Comparison of ENCODE assay signal across 13 mouse cellular contexts in the genomic region with DNA sequence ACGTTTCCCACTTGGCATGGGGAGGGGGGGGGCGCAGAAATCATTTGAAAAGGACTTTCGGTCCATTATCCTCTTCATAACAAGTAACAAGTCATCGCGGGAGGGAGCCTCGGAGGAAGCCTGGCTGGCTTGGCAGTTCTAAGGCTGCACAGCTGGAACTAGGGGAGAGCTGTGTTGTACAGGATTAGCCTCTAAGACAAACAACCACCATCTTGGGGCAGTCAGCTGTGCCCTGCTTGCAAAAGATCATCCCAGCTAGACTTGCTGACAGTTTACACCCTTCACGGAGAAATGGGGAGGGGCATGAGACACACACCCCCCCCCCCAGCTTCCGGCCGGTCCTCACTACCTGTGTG. TPM values are rescaled to one million over a fixed set of nuclear protein-coding genes. Genes with fewer than 3 reads are reported as not detected.
A peak's percentile ranks its signal among the peaks of the same experiment; 100 is the strongest.
DNase-seq lines count a peak whose midpoint lies in the region; ATAC-seq lines count a peak whose summit lies in the region.
"Had no signal": no experiment of that assay in that cellular context is flagged by ENCODE, and none has a peak within 500 bp of the region (broad histone marks: within the 10 kb centered on the region; RNA-seq: fewer than 3 reads in every experiment).

No protein-coding gene starts in this region.

- H3K36me3 ChIP-seq in intestine, embryonic 14.5 days (ENCODE audit: control insufficient read depth, insufficient read depth, low read length), result no peaks in the 10 kb centered on the region
- no peaks in the 10 kb centered on the region for H3K36me3 ChIP-seq in intestine, embryonic 16.5 days (ENCODE audit: control insufficient read depth, insufficient read depth, low read length)
- H3K36me3 ChIP-seq in embryonic facial prominence, embryonic 13.5 days, result no peaks in the 10 kb centered on the region
- H3K36me3 ChIP-seq in hindbrain, embryonic 12.5 days, result no peaks in the 10 kb centered on the region
- no peaks in the 10 kb centered on the region for H3K36me3 ChIP-seq in neural tube, embryonic 15.5 days

- H3K9ac ChIP-seq in intestine, embryonic 14.5 days (ENCODE audit: low read length), result no peak overlapping the region
- H3K9ac ChIP-seq in intestine, embryonic 16.5 days (ENCODE audit: low read depth, low read length), result no peak overlapping the region
- no peak overlapping the region for H3K9ac ChIP-seq in embryonic facial prominence, embryonic 13.5 days
- no peak overlapping the region for H3K9ac ChIP-seq in hindbrain, embryonic 12.5 days
- no peak overlapping the region for H3K9ac ChIP-seq in neural tube, embryonic 15.5 days (replicated peaks)
- H3K9ac ChIP-seq: liver, embryonic 14.5 days had no signal

- WGBS in intestine, embryonic 14.5 days, result 24% methylated on average over 9 of the region's 9 CpGs
- 42% methylated on average over 9 of the region's 9 CpGs for WGBS in intestine, embryonic 16.5 days
- 42% methylated on average over 9 of the region's 9 CpGs for WGBS in embryonic facial prominence, embryonic 13.5 days
- WGBS in hindbrain, embryonic 12.5 days, result 41% methylated on average over 9 of the region's 9 CpGs
- WGBS in neural tube, embryonic 15.5 days, result 47% methylated on average over 9 of the region's 9 CpGs

- no peaks in the 10 kb centered on the region for H3K9me3 ChIP-seq in intestine, embryonic 14.5 days (ENCODE audit: control insufficient read depth, low read length)
- H3K9me3 ChIP-seq in intestine, embryonic 16.5 days (ENCODE audit: control insufficient read depth, low read length), result no peaks in the 10 kb centered on the region
- H3K9me3 ChIP-seq in embryonic facial prominence, embryonic 13.5 days, result no peaks in the 10 kb centered on the region
- 0 out of 2 replicates have a peak, but pooled peaks cover 3% of the 10 kb centered on the region for H3K9me3 ChIP-seq in hindbrain, embryonic 12.5 days (replicated peaks)
- H3K9me3 ChIP-seq in neural tube, embryonic 15.5 days (replicated peaks), result 0 out of 2 replicates have a peak, but pooled peaks cover 3% of the 10 kb centered on the region

- H3K4me2 ChIP-seq in intestine, embryonic 14.5 days (ENCODE audit: low read length), result peak overlapping the region; percentile 31
- no peak overlapping the region for H3K4me2 ChIP-seq in intestine, embryonic 16.5 days (ENCODE audit: low read depth, low read length)
- peak overlapping the region; percentile 21 for H3K4me2 ChIP-seq in embryonic facial prominence, embryonic 13.5 days
- 0 out of 2 replicates have a peak overlapping the region, but pooled peaks have one; percentile 27 for H3K4me2 ChIP-seq in hindbrain, embryonic 12.5 days (replicated peaks)
- H3K4me2 ChIP-seq in neural tube, embryonic 15.5 days, result peak overlapping the region; percentile 9; the same call in 1 of the 2 replicates

- H3K4me3 ChIP-seq in intestine, embryonic 14.5 days (ENCODE audit: low read depth, low read length), result no peak overlapping the region
- H3K4me3 ChIP-seq in intestine, embryonic 16.5 days (ENCODE audit: low read length), result no peak overlapping the region
- H3K4me3 ChIP-seq in embryonic facial prominence, embryonic 13.5 days, result no peak overlapping the region
- H3K4me3 ChIP-seq in hindbrain, embryonic 12.5 days, result no peak overlapping the region
- H3K4me3 ChIP-seq in neural tube, embryonic 15.5 days (replicated peaks), result no peak overlapping the region
- H3K4me3 ChIP-seq: myocyte had no signal

- peak; percentile 63 for DNase-seq in intestine, embryonic 14.5 days (ENCODE audit: low spot score)
- DNase-seq in adrenal gland, adult 18-20 months (ENCODE audit: low spot score in 2 of 2), result no peak
- no peak for DNase-seq in adrenal gland, postnatal 36 days
- DNase-seq: gastrocnemius, adult 2 months; kidney, adult 8-10 months; right cerebral cortex, postnatal 25 days had no signal

- H3K27me3 ChIP-seq in intestine, embryonic 14.5 days (replicated peaks; ENCODE audit: control insufficient read depth, insufficient read depth, low read length), result no peaks in the 10 kb centered on the region
- H3K27me3 ChIP-seq in intestine, embryonic 16.5 days (replicated peaks; ENCODE audit: control insufficient read depth, insufficient read depth, low read length), result no peaks in the 10 kb centered on the region; the same call in 1 of the 2 replicates
- H3K27me3 ChIP-seq in embryonic facial prominence, embryonic 13.5 days, result no peaks in the 10 kb centered on the region
- H3K27me3 ChIP-seq in hindbrain, embryonic 12.5 days, result no peaks in the 10 kb centered on the region
- H3K27me3 ChIP-seq in neural tube, embryonic 15.5 days (replicated peaks), result no peaks in the 10 kb centered on the region

- H3K27ac ChIP-seq in intestine, embryonic 14.5 days (ENCODE audit: low read depth), result peak overlapping the region; percentile 43; the same call in 1 of the 2 replicates
- H3K27ac ChIP-seq in intestine, embryonic 16.5 days (ENCODE audit: low read length), result no peak overlapping the region
- H3K27ac ChIP-seq in embryonic facial prominence, embryonic 13.5 days, result no peak overlapping the region
- peak overlapping the region; percentile 23; the same call in 1 of the 2 replicates for H3K27ac ChIP-seq in hindbrain, embryonic 12.5 days
- no peak overlapping the region for H3K27ac ChIP-seq in neural tube, embryonic 15.5 days (replicated peaks)
- H3K27ac ChIP-seq: gastrocnemius, adult 2 months; liver, embryonic 14.5 days had no signal

- H3K4me1 ChIP-seq in intestine, embryonic 14.5 days (replicated peaks; ENCODE audit: control insufficient read depth, insufficient read depth, low read length), result peaks cover 11% of the 10 kb centered on the region; the same call in 1 of the 2 replicates
- peaks cover 6% of the 10 kb centered on the region; the same call in 1 of the 2 replicates for H3K4me1 ChIP-seq in intestine, embryonic 16.5 days (ENCODE audit: control insufficient read depth, insufficient read depth, low read length)
- H3K4me1 ChIP-seq in embryonic facial prominence, embryonic 13.5 days, result peaks cover 14% of the 10 kb centered on the region
- H3K4me1 ChIP-seq in hindbrain, embryonic 12.5 days, result peaks cover 20% of the 10 kb centered on the region
- peaks cover 15% of the 10 kb centered on the region for H3K4me1 ChIP-seq in neural tube, embryonic 15.5 days

- no peak for ATAC-seq in intestine, embryonic 14.5 days (replicated peaks; ENCODE audit: low FRiP score, low TSS enrichment, low read depth)
- ATAC-seq in intestine, embryonic 16.5 days, result no peak
- no peak for ATAC-seq in embryonic facial prominence, embryonic 13.5 days (ENCODE audit: insufficient number of reproducible peaks, insufficient read depth, low FRiP score, low TSS enrichment, low read depth)
- ATAC-seq in hindbrain, embryonic 12.5 days (ENCODE audit: low FRiP score), result peak; percentile 56; the same call in 1 of the 2 replicates
- ATAC-seq in neural tube, embryonic 15.5 days (ENCODE audit: low FRiP score), result no peak
- ATAC-seq in inflammation-experienced regulatory T-cells, adult 6 months, result no peak

RNA-seq across cellular contexts. Expression of a gene that starts 14.1 kb away (rescaled TPM):
- 3.6 and 3.9 TPM in 2 replicates for polyA plus RNA-seq in intestine, embryonic 14.5 days (2014; fragmentation: Nextera tagmentation; extraction: Ambion mirVana)
- polyA plus RNA-seq in intestine, embryonic 16.5 days (2015; fragmentation: Nextera tagmentation; extraction: Ambion mirVana), result 1.9 and 2.0 TPM in 2 replicates
- 3.0 and 3.9 TPM in 2 replicates for polyA plus RNA-seq in embryonic facial prominence, embryonic 13.5 days (2015; fragmentation: Nextera tagmentation; extraction: Ambion mirVana)
- 4.4 and 4.5 TPM in 2 replicates for polyA plus RNA-seq in hindbrain, embryonic 12.5 days (2016; fragmentation: Nextera tagmentation; extraction: Ambion mirVana)
- polyA plus RNA-seq in neural tube, embryonic 15.5 days (2015; fragmentation: Nextera tagmentation; extraction: Ambion mirVana), result 5.1 and 6.1 TPM in 2 replicates
- under 1 TPM; 0.04 to 0.33 (median 0.10) TPM for polyA plus RNA-seq in inflammation-experienced regulatory T-cells, adult 6 months (2017; shearing (Covaris generic))
- total RNA-seq in adrenal gland, adult 18-20 months (2021), result 10 to 100 TPM in 1 of 2 experiments, 1 to 10 TPM in 1; 8.9 to 18.3 TPM
- 10 to 100 TPM in 1 of 2 experiments, 1 to 10 TPM in 1; 7.8 to 13.9 TPM for total RNA-seq in adrenal gland, postnatal 36 days (2021)
- polyA plus RNA-seq: myocyte had no signal

Comparison
In these comparisons a context has a peak if more than half of its experiments do, and no peak if none do; other contexts are left out.
1. H3K27ac ChIP-seq: peak in intestine, embryonic 14.5 days (single experiment) and hindbrain, embryonic 12.5 days (single experiment); none in intestine, embryonic 16.5 days (single experiment), embryonic facial prominence, embryonic 13.5 days (single experiment) and neural tube, embryonic 15.5 days (single experiment).